Mouse (Mus musculus) thymus, adult 2 months (tissue): ENCODE measurements around the gene Ccdc22. TPM values are rescaled to one million over a fixed set of nuclear protein-coding genes. Genes with fewer than 3 reads are reported as not detected.

Experiments
- DNase-seq: peaks from one replicate; pipeline ENCODE4 v3.0.0; 2021
- H3K27ac ChIP-seq: fragments of 200-500 bp; 2 replicates; pipeline ENCODE4 v1.5.1; 2012; ENCODE audit warnings: low read length, control low read depth; ENCODE audit not compliant: control insufficient read depth, insufficient read depth
- H3K27me3 ChIP-seq: fragments of 200-500 bp; 2 replicates; pipeline ENCODE4 v1.6.1; 2012; ENCODE audit warnings: mild to moderate bottlenecking, low read length, moderate library complexity, mixed read lengths; ENCODE audit not compliant: control insufficient read depth, insufficient read depth
- H3K36me3 ChIP-seq: fragments of 200-500 bp; 2 replicates; pipeline ENCODE4 v1.6.1; 2012; ENCODE audit warnings: mild to moderate bottlenecking, low read length, moderate library complexity; ENCODE audit not compliant: control insufficient read depth, insufficient read depth
- H3K4me1 ChIP-seq: fragments of 200-500 bp; replicated peaks from 2 replicates; pipeline ENCODE4 v1.6.1; 2012; ENCODE audit warnings: low read length; ENCODE audit not compliant: control insufficient read depth, insufficient read depth
- H3K4me3 ChIP-seq: fragments of 200-500 bp; 2 replicates; pipeline ENCODE4 v1.5.1; 2012; ENCODE audit warnings: mild to moderate bottlenecking, low read length, control low read depth, moderate library complexity; ENCODE audit not compliant: control insufficient read depth, insufficient read depth
- CTCF ChIP-seq: fragments of 200-500 bp; IDR thresholded peaks from 2 replicates; pipeline ENCODE4 v1.5.1; 2012; ENCODE audit warnings: mild to moderate bottlenecking, control low read depth, low read length, moderate library complexity, borderline replicate concordance; ENCODE audit not compliant: control insufficient read depth, poor library complexity, insufficient read depth; ENCODE audit errors: extremely low read depth
- POLR2A ChIP-seq: fragments of 200-500 bp; IDR thresholded peaks from 2 replicates; pipeline ENCODE4 v1.6.1; 2012; ENCODE audit warnings: mild to moderate bottlenecking, low read length, control low read depth, moderate library complexity; ENCODE audit not compliant: control insufficient read depth, poor library complexity, insufficient read depth; ENCODE audit errors: extremely low read depth
- WGBS: fragments of 180-500 bp; shearing (Covaris S2); methylation state at CpG from one replicate; pipeline ENCODE4 v1.1.7; 2018; 5-methylcytosine and 5-hydroxymethylcytosine counted together
- polyA plus RNA-seq: library from polyadenylated mRNA; depleted of rRNA; stranded (reverse); fragments of >200 nt; gene quantifications from 2 replicates; pipeline ENCODE4 v1.2.3, GENCODE M21; 2012; rRNA removed

Gene Ccdc22
- polyA plus RNA-seq, 1 experiment: 35.7 TPM

- TF ChIP-seq CTCF (no peak), POLR2A (no peak)
- H3K27ac ChIP-seq: no peak overlapping the region
- no peak overlapping the region for H3K4me3 ChIP-seq
- no peak for DNase-seq
- H3K4me1 ChIP-seq: peaks cover 26% of the 10 kb centered on the region
- H3K27me3 ChIP-seq: no peaks in the 10 kb centered on the region
- 97% methylated on average over 8 of the region's 9 CpGs for WGBS
- no peaks in the 10 kb centered on the region for H3K36me3 ChIP-seq
Measured at GRCm38 (mm10) chrX:7567491-7567890, 37.8 kb downstream of the Ccdc22 start.

GRCm38 (mm10) chrX:7566352-7566751 lies 39.0 kb downstream of the Ccdc22 start:
- 25% methylated on average over 6 of the region's 6 CpGs for WGBS
- H3K4me3 ChIP-seq: no peak overlapping the region
- no peaks in the 10 kb centered on the region for H3K36me3 ChIP-seq
- TF ChIP-seq CTCF (no peak), POLR2A (no peak)
- no peak for DNase-seq
- H3K4me1 ChIP-seq: peaks cover 17% of the 10 kb centered on the region
- H3K27me3 ChIP-seq: no peaks in the 10 kb centered on the region
- peak overlapping the region; percentile 43; the same call in 1 of the 2 replicates for H3K27ac ChIP-seq

- WGBS: 38% methylated on average over 2 of the region's 2 CpGs
- no peaks in the 10 kb centered on the region for H3K27me3 ChIP-seq
- no peak for TF ChIP-seq CTCF
- no peak for TF ChIP-seq POLR2A
- no peak overlapping the region for H3K27ac ChIP-seq
- H3K36me3 ChIP-seq: no peaks in the 10 kb centered on the region
- H3K4me3 ChIP-seq: no peak overlapping the region
- DNase-seq: no peak
- H3K4me1 ChIP-seq: peaks cover 6% of the 10 kb centered on the region
Measured at GRCm38 (mm10) chrX:7563076-7563475, 42.2 kb downstream of the Ccdc22 start.

- Histone ChIP-seq H3K27ac (no peak overlapping the region), H3K4me3 (no peak overlapping the region), H3K4me1 (no peaks in the 10 kb centered on the region), H3K36me3 (no peaks in the 10 kb centered on the region), H3K27me3 (no peaks in the 10 kb centered on the region)
- TF ChIP-seq CTCF: no peak
- no peak for DNase-seq
- 98% methylated on average over 4 of the region's 4 CpGs for WGBS
Measured at GRCm38 (mm10) chrX:7553474-7553873, 51.8 kb downstream of the Ccdc22 start.

Other genes starting within 250 kb of the Ccdc22 start
- 0.64 and 0.73 TPM in 2 replicates for gene Usp27x, start 229.7 kb downstream of the Ccdc22 start, polyA plus RNA-seq
- 7.7 and 10.3 TPM in 2 replicates for gene Foxp3, start 31.9 kb downstream of the Ccdc22 start, polyA plus RNA-seq
- 5.5 and 5.8 TPM in 2 replicates for gene Ppp1r3f, start 31.2 kb downstream of the Ccdc22 start, polyA plus RNA-seq
- 0.04 and 0.12 TPM in 2 replicates for gene Cacna1f, start 1.6 kb upstream of the Ccdc22 start, polyA plus RNA-seq
- 1.2 and 1.8 TPM in 2 replicates for gene Syp, start 33.0 kb upstream of the Ccdc22 start, polyA plus RNA-seq
- gene Prickle3, start 51.7 kb upstream of the Ccdc22 start, polyA plus RNA-seq: 29.7 TPM in 2 replicates
- gene Plp2, start 65.9 kb upstream of the Ccdc22 start, polyA plus RNA-seq: 144 and 149 TPM in 2 replicates
- gene Magix, start 75.7 kb upstream of the Ccdc22 start, polyA plus RNA-seq: 0.82 and 3.0 TPM in 2 replicates
- 12.2 and 12.8 TPM in 2 replicates for gene Gpkow, start 91.6 kb upstream of the Ccdc22 start, polyA plus RNA-seq
- 86.6 and 105 TPM in 2 replicates for gene Wdr45, start 108.8 kb upstream of the Ccdc22 start, polyA plus RNA-seq
- 1.8 and 1.9 TPM in 2 replicates for gene Gm45208, start 116.7 kb upstream of the Ccdc22 start, polyA plus RNA-seq
- 39.9 and 44.4 TPM in 2 replicates for gene Praf2, start 122.9 kb upstream of the Ccdc22 start, polyA plus RNA-seq
- gene Ccdc120, start 145.4 kb upstream of the Ccdc22 start, polyA plus RNA-seq: 6.8 and 9.3 TPM in 2 replicates
- 26.4 and 29.5 TPM in 2 replicates for gene Tfe3, start 157.0 kb upstream of the Ccdc22 start, polyA plus RNA-seq
- 68.4 and 73.1 TPM in 2 replicates for gene Gripap1, start 184.2 kb upstream of the Ccdc22 start, polyA plus RNA-seq
- 1.1 TPM in 2 replicates for gene Kcnd1, start 216.8 kb upstream of the Ccdc22 start, polyA plus RNA-seq
- gene Otud5, start 235.8 kb upstream of the Ccdc22 start, polyA plus RNA-seq: 112 TPM in 2 replicates